Mouse (Mus musculus) limb, embryonic 15.5 days (tissue): ENCODE measurements around the gene Nr1d1. TPM values are rescaled to one million over a fixed set of nuclear protein-coding genes. Genes with fewer than 3 reads are reported as not detected.
A peak's percentile ranks its signal among the peaks of the same experiment; 100 is the strongest.

Source experiments
- ATAC-seq: fragments of 200-750 bp; cut with Nextera tagmentation; 2 replicates; pipeline ENCODE4 v1.8.0; 2017; ENCODE audit warnings: low read depth, moderate TSS enrichment; ENCODE audit not compliant: insufficient number of reproducible peaks, low FRiP score, low TSS enrichment
- H3K27ac ChIP-seq: fragments of 300-500 bp; sonication (generic); 2 replicates; pipeline ENCODE4 v1.5.1; 2015; ENCODE audit warnings: moderate library complexity, mild to moderate bottlenecking, inconsistent platforms
- H3K27me3 ChIP-seq: fragments of 300-500 bp; sonication (generic); 2 replicates; pipeline ENCODE4 v1.6.1; 2015; ENCODE audit warnings: inconsistent platforms
- H3K36me3 ChIP-seq: fragments of 300-500 bp; sonication (generic); 2 replicates; pipeline ENCODE4 v1.6.1; 2015; ENCODE audit warnings: inconsistent platforms
- H3K4me1 ChIP-seq: fragments of 300-500 bp; sonication (generic); 2 replicates; pipeline ENCODE4 v1.6.1; 2015; ENCODE audit warnings: inconsistent platforms
- H3K4me2 ChIP-seq: fragments of 300-500 bp; sonication (generic); 2 replicates; pipeline ENCODE4 v1.6.1; 2015; ENCODE audit warnings: mild to moderate bottlenecking, inconsistent platforms
- H3K4me3 ChIP-seq: fragments of 300-500 bp; sonication (generic); 2 replicates; pipeline ENCODE4 v1.5.1; 2015; ENCODE audit warnings: mild to moderate bottlenecking, inconsistent platforms
- H3K9ac ChIP-seq: fragments of 300-500 bp; sonication (generic); 2 replicates; pipeline ENCODE4 v1.6.1; 2015; ENCODE audit warnings: inconsistent platforms
- H3K9me3 ChIP-seq: fragments of 300-500 bp; sonication (generic); 2 replicates; pipeline ENCODE4 v1.6.1; 2016; ENCODE audit warnings: inconsistent platforms
- WGBS: fragments of 180-500 bp; shearing (Covaris S2); methylation state at CpG from one replicate; pipeline ENCODE4 v1.1.7; 2015; 5-methylcytosine and 5-hydroxymethylcytosine counted together
- polyA plus RNA-seq: library from polyadenylated mRNA; unstranded; fragments of >200 nt; fragmentation: Nextera tagmentation; extraction: Ambion mirVana; gene quantifications from 2 replicates; pipeline ENCODE4 v1.2.1, GENCODE M21; 2015

Gene Nr1d1
- polyA plus RNA-seq, 1 experiment from 2014 or later = 1.2 TPM

- Histone ChIP-seq H3K9ac (no peak overlapping the region), H3K4me3 (no peak overlapping the region), H3K27me3 (no peaks in the 10 kb centered on the region), H3K27ac (peak overlapping the region; percentile 86), H3K4me2 (peak overlapping the region; percentile 24; the same call in 1 of the 2 replicates), H3K4me1 (peaks cover 68% of the 10 kb centered on the region), H3K9me3 (no peaks in the 10 kb centered on the region), H3K36me3 (no peaks in the 10 kb centered on the region)
- ATAC-seq = no peak
- 29% methylated on average over 7 of the region's 7 CpGs for WGBS
Measured at GRCm38 (mm10) chr11:98787229-98787628, 12.1 kb upstream of the Nr1d1 start.

GRCm38 (mm10) chr11:98786359-98787214, 11.5 kb upstream of the Nr1d1 start:
- Histone ChIP-seq H3K9ac (no peak overlapping the region), H3K4me1 (peaks cover 74% of the 10 kb centered on the region), H3K27me3 (no peaks in the 10 kb centered on the region), H3K4me3 (no peak overlapping the region), H3K4me2 (peak overlapping the region; percentile 24), H3K36me3 (no peaks in the 10 kb centered on the region), H3K27ac (peak overlapping the region; percentile 86), H3K9me3 (no peaks in the 10 kb centered on the region)
- 3% methylated on average over 14 of the region's 15 CpGs for WGBS
- ATAC-seq = peak; percentile 59

GRCm38 (mm10) chr11:98785772-98786281, 10.7 kb upstream of the Nr1d1 start:
- no peak for ATAC-seq
- Histone ChIP-seq H3K27me3 (no peaks in the 10 kb centered on the region), H3K4me1 (peaks cover 76% of the 10 kb centered on the region), H3K4me3 (no peak overlapping the region), H3K9me3 (no peaks in the 10 kb centered on the region), H3K36me3 (no peaks in the 10 kb centered on the region), H3K9ac (no peak overlapping the region), H3K27ac (peak overlapping the region; percentile 86), H3K4me2 (peak overlapping the region; percentile 24)
- 7% methylated on average over 12 of the region's 12 CpGs for WGBS

GRCm38 (mm10) chr11:98785214-98785613, 10.1 kb upstream of the Nr1d1 start:
- no peak overlapping the region for H3K9ac ChIP-seq

GRCm38 (mm10) chr11:98784139-98784538, 9.0 kb upstream of the Nr1d1 start:
- ATAC-seq = no peak
- 72% methylated on average over 4 of the region's 4 CpGs for WGBS
- Histone ChIP-seq H3K9ac (no peak overlapping the region), H3K4me1 (peaks cover 71% of the 10 kb centered on the region), H3K27ac (peak overlapping the region; percentile 89), H3K36me3 (no peaks in the 10 kb centered on the region), H3K9me3 (no peaks in the 10 kb centered on the region), H3K4me3 (no peak overlapping the region), H3K4me2 (no peak overlapping the region), H3K27me3 (no peaks in the 10 kb centered on the region)

More at GRCm38 (mm10) chr11:98785214-98785613, 10.1 kb upstream of the Nr1d1 start:
- no peak for ATAC-seq
- Histone ChIP-seq H3K4me2 (no peak overlapping the region), H3K27me3 (no peaks in the 10 kb centered on the region), H3K27ac (peak overlapping the region; percentile 86), H3K4me3 (no peak overlapping the region), H3K4me1 (peaks cover 76% of the 10 kb centered on the region), H3K9me3 (no peaks in the 10 kb centered on the region), H3K36me3 (no peaks in the 10 kb centered on the region)
- 47% methylated on average over 10 of the region's 10 CpGs for WGBS

GRCm38 (mm10) chr11:98783236-98783696, 8.1 kb upstream of the Nr1d1 start:
- Histone ChIP-seq H3K27ac (peak overlapping the region; percentile 89), H3K4me2 (peak overlapping the region; percentile 37), H3K9ac (no peak overlapping the region; the same call in 1 of the 2 replicates), H3K9me3 (no peaks in the 10 kb centered on the region), H3K4me1 (peaks cover 65% of the 10 kb centered on the region), H3K4me3 (peak overlapping the region; percentile 20), H3K27me3 (no peaks in the 10 kb centered on the region), H3K36me3 (no peaks in the 10 kb centered on the region)
- WGBS = 1% methylated on average over 20 of the region's 20 CpGs
- peak; percentile 46; the same call in 1 of the 2 replicates for ATAC-seq

GRCm38 (mm10) chr11:98782651-98783235, 7.6 kb upstream of the Nr1d1 start:
- H3K4me1 ChIP-seq = peaks cover 67% of the 10 kb centered on the region
- peak overlapping the region; percentile 20; the same call in 1 of the 2 replicates for H3K4me3 ChIP-seq
- peak overlapping the region; percentile 37 for H3K4me2 ChIP-seq
- ATAC-seq = no peak
- no peaks in the 10 kb centered on the region for H3K9me3 ChIP-seq
- 12% methylated on average over 17 of the region's 17 CpGs for WGBS
- H3K9ac ChIP-seq = no peak overlapping the region; the same call in 1 of the 2 replicates
- H3K36me3 ChIP-seq = no peaks in the 10 kb centered on the region
- H3K27me3 ChIP-seq = no peaks in the 10 kb centered on the region
- H3K27ac ChIP-seq = peak overlapping the region; percentile 89

GRCm38 (mm10) chr11:98781851-98782512, 6.8 kb upstream of the Nr1d1 start:
- Histone ChIP-seq H3K4me1 (peaks cover 65% of the 10 kb centered on the region), H3K27me3 (no peaks in the 10 kb centered on the region), H3K9me3 (no peaks in the 10 kb centered on the region), H3K4me2 (0 out of 2 replicates have a peak overlapping the region, but pooled peaks have one; percentile 37), H3K27ac (peak overlapping the region; percentile 89), H3K4me3 (no peak overlapping the region), H3K9ac (0 out of 2 replicates have a peak overlapping the region, but pooled peaks have one; percentile 14), H3K36me3 (no peaks in the 10 kb centered on the region)
- no peak for ATAC-seq
- WGBS = 26% methylated on average over 13 of the region's 14 CpGs

GRCm38 (mm10) chr11:98777888-98778287, 2.8 kb upstream of the Nr1d1 start:
- no peaks in the 10 kb centered on the region for H3K27me3 ChIP-seq
- no peak overlapping the region for H3K4me3 ChIP-seq
- H3K4me1 ChIP-seq = peaks cover 65% of the 10 kb centered on the region
- H3K4me2 ChIP-seq = no peak overlapping the region
- ATAC-seq = no peak
- H3K9me3 ChIP-seq = no peaks in the 10 kb centered on the region
- H3K36me3 ChIP-seq = no peaks in the 10 kb centered on the region
- H3K27ac ChIP-seq = peak overlapping the region; percentile 89
- H3K9ac ChIP-seq = no peak overlapping the region

GRCm38 (mm10) chr11:98776843-98777590, 1.9 kb upstream of the Nr1d1 start:
- peaks cover 64% of the 10 kb centered on the region for H3K4me1 ChIP-seq
- H3K4me3 ChIP-seq = no peak overlapping the region

More at GRCm38 (mm10) chr11:98776843-98777590, 1.9 kb upstream of the Nr1d1 start:
- 14% methylated on average over 9 of the region's 9 CpGs for WGBS
- H3K9ac ChIP-seq = no peak overlapping the region
- no peaks in the 10 kb centered on the region for H3K27me3 ChIP-seq
- no peaks in the 10 kb centered on the region for H3K36me3 ChIP-seq
- H3K27ac ChIP-seq = peak overlapping the region; percentile 89
- no peaks in the 10 kb centered on the region for H3K9me3 ChIP-seq
- peak overlapping the region; percentile 27 for H3K4me2 ChIP-seq
- ATAC-seq = no peak
